Mouse (Mus musculus) erythroblast, embryonic 14.5 days (primary cell): ENCODE measurements around the gene Ccsap.

ENCODE experiments used
- GATA1 ChIP-seq: IDR thresholded peaks from 2 replicates; pipeline ENCODE4 v1.6.1; 2012; ENCODE audit warnings: low read length, inconsistent platforms, mixed read lengths
- TAL1 ChIP-seq: IDR thresholded peaks from 3 replicates; pipeline ENCODE4 v1.6.1; 2012; ENCODE audit warnings: low read length, inconsistent platforms, mixed read lengths

DNA sequence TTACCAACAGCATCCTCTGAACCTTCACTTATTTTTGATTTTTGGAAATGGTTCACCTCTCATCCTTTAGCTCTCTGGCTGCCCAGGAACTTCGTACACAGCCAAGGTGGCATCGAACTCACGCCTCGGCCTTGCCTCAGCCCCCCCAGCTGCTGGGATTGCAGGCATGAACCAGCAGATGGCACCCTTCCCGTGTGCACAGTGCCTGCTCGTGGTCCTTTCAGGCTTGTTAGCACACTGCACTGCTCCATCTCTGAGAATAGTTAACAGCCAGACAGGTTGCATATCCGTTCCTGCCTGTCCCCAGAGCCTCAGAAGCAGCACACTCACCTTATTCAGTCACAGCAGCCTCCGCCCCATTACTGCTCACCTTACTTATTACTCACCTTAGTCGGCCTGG, 34.0 kb downstream of the Ccsap start:
- TF ChIP-seq GATA1 (no peak), TAL1 (no peak)
